Mouse (Mus musculus): ENCODE measurements around the gene Nsun4.

Gene Nsun4

GRCm38 (mm10) chr4:116049211-116049610 is 4.5 kb downstream of the Nsun4 start:
- in situ Hi-C loops (cut with MboI; ENCODE audit: low pct_unique_long_range_greater_than_20kb in 1 of 2, low sequenced_read_pairs in 2 of 2, unreplicated experiment in 1 of 2), result no loop called here

DNA sequence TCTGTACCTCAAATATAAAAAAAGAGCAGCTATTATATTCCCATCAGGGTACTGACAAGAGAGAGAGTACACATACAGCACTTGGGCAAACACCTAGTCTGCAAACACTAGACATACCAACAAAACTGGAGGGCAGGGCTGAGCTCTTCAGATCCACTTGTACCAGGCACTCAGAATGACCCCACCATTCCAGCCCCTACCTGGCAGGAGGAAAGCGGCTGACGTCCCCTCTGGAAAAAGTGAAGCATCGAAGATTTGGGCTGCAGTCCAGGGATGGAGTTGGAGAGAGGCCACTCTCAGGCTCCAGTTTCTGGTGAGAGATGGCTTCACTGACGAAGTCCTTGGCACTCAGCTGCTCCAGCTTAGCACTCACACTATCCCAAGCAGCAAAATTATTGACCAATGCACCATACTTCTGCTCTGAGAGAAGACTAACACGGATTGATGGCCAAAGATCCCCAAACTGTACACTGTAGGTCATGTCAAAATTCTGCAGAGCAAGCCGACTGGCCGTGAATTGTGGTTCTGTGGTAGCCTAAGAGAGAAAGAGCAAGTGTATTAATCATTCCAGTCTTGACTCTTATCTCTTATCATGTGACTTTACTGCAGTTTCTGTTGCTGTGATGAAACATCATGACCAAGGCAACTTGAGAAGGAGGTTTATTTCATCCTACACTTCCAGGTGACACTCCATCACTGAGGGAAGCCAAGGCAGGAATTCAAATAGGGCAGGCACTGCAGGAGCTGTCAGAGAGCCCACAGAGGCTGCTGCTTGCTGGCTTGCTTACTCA is 5.4 kb downstream of the Nsun4 start:
- in situ Hi-C loops (cut with MboI; ENCODE audit: low pct_unique_long_range_greater_than_20kb in 1 of 2, low sequenced_read_pairs in 2 of 2, unreplicated experiment in 1 of 2), result no loop called here

- in situ Hi-C loops (cut with MboI; ENCODE audit: low pct_unique_long_range_greater_than_20kb in 1 of 2, low sequenced_read_pairs in 2 of 2, unreplicated experiment in 1 of 2), result no loop called here
Observed at GRCm38 (mm10) chr4:116047681-116048080, 6.0 kb downstream of the Nsun4 start.

DNA sequence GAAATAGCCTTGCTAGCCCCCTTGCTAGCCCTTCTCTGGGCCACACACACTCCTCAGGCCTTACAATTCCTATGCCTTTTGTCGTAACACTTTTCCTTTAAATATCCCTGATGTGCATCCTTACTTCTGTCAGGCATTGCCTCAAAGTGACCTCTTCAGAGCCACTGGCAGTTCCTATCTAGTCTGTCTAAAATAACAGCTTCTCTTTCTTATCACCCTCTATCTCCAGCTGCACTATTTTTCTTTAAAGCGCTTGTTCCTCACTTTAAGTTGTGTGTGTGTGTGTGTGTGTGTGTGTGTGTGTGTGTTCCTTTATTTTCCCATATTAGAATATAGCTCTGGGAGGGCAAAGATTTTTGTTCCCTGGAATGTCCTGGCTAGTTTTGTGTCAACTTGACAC is 7.1 kb downstream of the Nsun4 start:
- in situ Hi-C loops (cut with MboI; ENCODE audit: low pct_unique_long_range_greater_than_20kb in 1 of 2, low sequenced_read_pairs in 2 of 2, unreplicated experiment in 1 of 2), result no loop called here

DNA sequence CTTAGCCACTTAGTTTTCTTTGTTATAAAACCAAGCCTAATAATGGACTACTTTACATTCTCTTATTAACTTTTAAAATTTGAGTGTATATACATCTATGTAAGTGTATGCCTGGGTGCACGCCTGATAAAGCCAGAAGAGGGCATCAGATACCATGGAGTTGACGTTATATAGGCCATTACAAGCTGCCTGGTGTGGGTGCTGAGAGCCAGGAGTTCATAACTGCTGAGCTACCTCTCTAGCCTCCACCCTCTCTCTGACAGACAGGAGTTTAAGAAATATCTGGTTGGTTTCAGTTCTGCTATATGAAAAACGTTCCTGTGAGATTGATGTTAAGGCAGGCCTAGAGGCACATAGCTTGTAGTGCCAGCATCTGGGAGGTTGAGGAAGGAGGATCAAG is 11.5 kb downstream of the Nsun4 start:
- in situ Hi-C loops (cut with MboI; ENCODE audit: low pct_unique_long_range_greater_than_20kb in 1 of 2, low sequenced_read_pairs in 2 of 2, unreplicated experiment in 1 of 2), result no loop called here

- in situ Hi-C loops (cut with MboI; ENCODE audit: low pct_unique_long_range_greater_than_20kb in 1 of 2, low sequenced_read_pairs in 2 of 2, unreplicated experiment in 1 of 2), result no loop called here
Observed at GRCm38 (mm10) chr4:116040466-116040865, 13.2 kb downstream of the Nsun4 start.

- in situ Hi-C loops (cut with MboI; ENCODE audit: low pct_unique_long_range_greater_than_20kb in 1 of 2, low sequenced_read_pairs in 2 of 2, unreplicated experiment in 1 of 2), result no loop called here
Observed at GRCm38 (mm10) chr4:116033374-116033773, 20.3 kb downstream of the Nsun4 start.

DNA sequence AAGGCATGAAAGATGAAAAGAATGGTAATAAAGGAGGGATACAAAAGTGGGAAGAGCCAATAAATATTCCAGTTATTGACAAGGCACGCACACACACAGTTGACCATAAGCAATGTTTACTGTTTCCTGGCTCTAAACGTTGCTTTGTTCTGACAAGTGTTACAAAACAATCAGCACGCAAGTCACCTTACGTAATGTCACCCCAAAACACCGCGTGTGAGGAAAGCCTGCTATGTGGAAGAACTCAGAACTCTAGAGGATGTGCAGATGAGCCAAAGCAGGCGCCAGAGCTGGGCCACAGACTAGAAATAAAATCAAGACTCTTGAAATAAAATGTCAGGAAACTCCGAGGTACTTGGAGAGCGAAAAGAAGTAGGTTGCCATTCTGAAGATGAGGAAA is 20.8 kb downstream of the Nsun4 start:
- in situ Hi-C loops (cut with MboI; ENCODE audit: low pct_unique_long_range_greater_than_20kb in 1 of 2, low sequenced_read_pairs in 2 of 2, unreplicated experiment in 1 of 2), result no loop called here

DNA sequence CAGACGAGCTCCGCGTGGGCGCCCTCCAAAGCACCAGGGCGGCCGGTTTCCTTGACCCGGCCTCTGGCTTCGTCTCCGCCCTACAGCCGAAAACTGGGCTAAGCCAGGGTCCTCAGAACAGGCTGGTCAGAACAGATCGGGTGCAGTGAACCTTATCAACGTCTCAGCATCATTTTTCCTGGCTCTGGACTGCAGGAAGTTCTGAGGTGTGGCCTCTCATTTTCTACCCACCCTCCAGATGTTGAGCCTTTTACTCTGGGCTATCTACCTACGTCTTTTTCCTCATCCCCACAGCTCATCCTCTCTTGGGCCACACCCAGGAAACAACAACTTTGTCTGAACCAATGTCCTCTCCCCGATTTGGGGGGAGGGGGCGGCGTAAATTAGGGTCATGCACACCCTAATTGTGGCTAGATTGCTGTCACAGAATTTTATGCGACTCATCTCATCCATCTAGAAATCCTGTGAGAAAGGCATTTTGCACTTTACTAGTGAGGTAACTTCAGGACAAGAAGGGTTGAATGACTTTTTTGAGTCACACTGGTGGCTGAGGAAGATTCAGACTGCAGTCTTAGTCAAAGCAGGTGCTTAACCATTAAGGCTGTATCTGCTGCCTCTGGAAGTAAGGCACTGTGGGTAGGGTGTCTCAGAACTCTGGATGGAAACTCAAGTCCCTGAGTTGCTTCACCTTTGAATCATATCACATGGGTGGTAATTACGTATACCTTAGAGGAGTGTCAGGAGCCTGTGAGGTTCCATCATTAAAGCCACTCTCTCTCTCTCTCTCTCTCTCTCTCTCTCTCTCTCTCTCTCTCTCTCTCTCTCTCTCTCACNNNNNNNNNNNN is 35.6 kb downstream of the Nsun4 start, which contains the start of gene Faah:
Gene Faah, minus strand, starts transcription at position 25 of the 845 bp plus-strand sequence.
- in situ Hi-C loops (cut with MboI; ENCODE audit: low pct_unique_long_range_greater_than_20kb in 1 of 2, low sequenced_read_pairs in 2 of 2, unreplicated experiment in 1 of 2), result no loop called here

DNA sequence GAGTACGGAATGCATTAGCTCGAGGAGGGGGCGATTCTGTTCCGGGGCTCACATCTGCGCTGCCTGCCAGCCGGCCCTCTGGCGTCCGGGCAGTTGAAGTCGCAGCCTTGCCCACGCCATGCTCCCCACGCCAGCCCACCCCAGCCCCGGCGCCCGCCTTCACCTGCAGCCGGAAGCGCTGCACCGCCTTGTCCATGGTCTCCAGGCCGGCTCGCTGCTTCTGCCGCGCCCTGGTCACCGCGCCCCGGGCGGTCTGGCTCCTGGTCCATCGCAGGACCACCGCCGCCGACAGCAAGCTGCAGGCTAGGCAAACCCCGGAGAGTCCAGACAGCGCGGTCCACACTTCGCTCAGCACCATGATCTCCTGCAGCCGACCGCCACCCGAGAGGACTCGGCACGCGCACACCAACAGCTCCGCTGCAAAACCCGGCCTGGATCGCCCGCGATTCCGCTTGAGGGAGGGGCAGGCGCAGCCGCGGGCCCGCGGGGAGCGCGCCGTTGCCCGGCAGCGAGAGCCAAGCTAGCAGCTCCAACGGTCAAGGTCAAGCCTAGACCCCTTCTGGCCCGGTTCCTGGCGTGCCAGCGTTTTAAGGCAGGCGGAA is 36.3 kb downstream of the Nsun4 start:
- in situ Hi-C loops (cut with MboI; ENCODE audit: low pct_unique_long_range_greater_than_20kb in 1 of 2, low sequenced_read_pairs in 2 of 2, unreplicated experiment in 1 of 2), result no loop called here

DNA sequence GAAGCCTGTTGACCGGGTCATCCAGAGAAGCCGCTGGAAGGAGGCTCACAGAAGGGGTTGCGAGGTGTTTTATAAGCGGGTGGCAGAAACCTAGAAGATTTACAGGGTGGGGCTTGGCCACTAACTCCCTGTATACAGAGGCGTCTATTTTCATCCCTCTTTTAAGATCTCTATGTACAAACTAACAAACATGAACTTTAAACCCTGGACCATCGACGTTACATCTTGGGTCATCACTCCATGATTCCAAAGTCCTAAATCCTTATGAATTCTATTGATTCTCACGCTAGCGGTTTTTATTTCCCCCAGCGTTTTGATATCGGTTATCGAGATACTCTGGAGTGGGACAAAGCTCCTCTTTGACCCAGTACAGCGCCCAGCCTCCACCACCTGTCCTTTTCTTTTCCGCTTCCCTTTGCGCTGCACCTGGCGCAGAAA is 36.8 kb downstream of the Nsun4 start:
- in situ Hi-C loops (cut with MboI; ENCODE audit: low pct_unique_long_range_greater_than_20kb in 1 of 2, low sequenced_read_pairs in 2 of 2, unreplicated experiment in 1 of 2), result no loop called here

GRCm38 (mm10) chr4:116016396-116016795 is 37.3 kb downstream of the Nsun4 start:
- in situ Hi-C loops (cut with MboI; ENCODE audit: low pct_unique_long_range_greater_than_20kb in 1 of 2, low sequenced_read_pairs in 2 of 2, unreplicated experiment in 1 of 2), result no loop called here

GRCm38 (mm10) chr4:116015996-116016395 is 37.7 kb downstream of the Nsun4 start:
- in situ Hi-C loops (cut with MboI; ENCODE audit: low pct_unique_long_range_greater_than_20kb in 1 of 2, low sequenced_read_pairs in 2 of 2, unreplicated experiment in 1 of 2), result no loop called here

GRCm38 (mm10) chr4:116015502-116015901 is 38.2 kb downstream of the Nsun4 start:
- in situ Hi-C loops (cut with MboI; ENCODE audit: low pct_unique_long_range_greater_than_20kb in 1 of 2, low sequenced_read_pairs in 2 of 2, unreplicated experiment in 1 of 2), result no loop called here

DNA sequence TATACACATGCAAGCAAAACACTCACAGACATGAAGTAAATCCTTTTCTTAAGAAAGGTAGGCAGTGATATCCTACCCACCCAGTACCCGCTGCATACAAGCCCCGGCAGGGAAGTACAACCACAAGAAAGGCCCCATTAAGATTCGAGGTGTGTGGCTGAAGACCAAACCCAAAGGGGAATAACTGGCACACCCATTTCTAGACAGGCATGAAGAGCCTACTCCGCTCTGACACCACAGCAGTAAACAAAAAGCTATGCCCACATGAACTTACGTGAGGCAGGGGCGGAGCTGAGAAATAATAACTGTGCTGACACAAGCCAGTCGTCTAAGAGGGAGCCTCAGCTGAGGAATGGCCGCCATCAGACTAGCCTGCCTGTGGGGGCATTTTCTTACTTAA is 43.5 kb downstream of the Nsun4 start:
- in situ Hi-C loops (cut with MboI; ENCODE audit: low pct_unique_long_range_greater_than_20kb in 1 of 2, low sequenced_read_pairs in 2 of 2, unreplicated experiment in 1 of 2), result no loop called here

DNA sequence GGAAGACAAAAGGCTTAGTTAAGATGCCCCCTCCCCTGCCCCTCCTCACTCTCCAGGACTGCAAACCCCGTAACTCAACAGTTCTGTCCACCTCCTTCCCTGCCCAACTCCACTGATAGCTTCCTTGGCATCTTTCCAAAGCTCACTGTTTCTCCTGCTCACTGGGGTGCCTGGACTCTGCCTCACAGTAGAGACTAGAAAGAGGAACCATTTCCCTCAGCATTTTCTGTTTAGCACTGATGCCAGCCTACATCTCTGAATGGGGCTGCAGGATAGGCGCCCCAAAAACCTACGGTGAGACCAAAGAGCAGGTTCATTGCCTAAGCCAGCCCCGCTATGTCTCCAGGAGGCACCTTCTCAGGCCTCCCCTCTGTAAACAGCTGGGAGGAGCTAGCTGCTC is 52.5 kb downstream of the Nsun4 start:
- in situ Hi-C loops (cut with MboI; ENCODE audit: low pct_unique_long_range_greater_than_20kb in 1 of 2, low sequenced_read_pairs in 2 of 2, unreplicated experiment in 1 of 2), result no loop called here

DNA sequence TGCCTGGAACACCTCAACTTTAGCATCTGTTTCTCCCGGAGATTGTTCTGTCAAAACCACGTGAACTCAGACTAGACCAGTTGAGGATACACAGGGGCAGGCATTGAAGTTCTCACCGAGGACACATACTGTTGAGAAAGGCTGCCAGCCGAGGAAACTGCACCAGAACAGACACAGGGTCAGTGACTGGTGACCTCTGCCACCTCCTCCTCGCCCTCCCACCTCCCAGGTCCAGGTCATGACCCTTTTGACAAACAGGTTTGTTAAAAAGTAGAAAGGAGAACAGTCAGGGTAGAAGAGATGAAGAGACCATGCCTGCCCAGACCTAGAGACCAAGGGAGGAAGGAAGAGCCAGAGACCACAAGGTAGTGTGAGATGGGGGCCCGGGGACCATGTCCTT is 53.0 kb downstream of the Nsun4 start:
- in situ Hi-C loops (cut with MboI; ENCODE audit: low pct_unique_long_range_greater_than_20kb in 1 of 2, low sequenced_read_pairs in 2 of 2, unreplicated experiment in 1 of 2), result no loop called here

- in situ Hi-C loops (cut with MboI; ENCODE audit: low pct_unique_long_range_greater_than_20kb in 1 of 2, low sequenced_read_pairs in 2 of 2, unreplicated experiment in 1 of 2), result no loop called here
Observed at GRCm38 (mm10) chr4:115996729-115997128, 56.9 kb downstream of the Nsun4 start.

GRCm38 (mm10) chr4:115995376-115995730 is 58.3 kb downstream of the Nsun4 start:
- in situ Hi-C loops (cut with MboI; ENCODE audit: low pct_unique_long_range_greater_than_20kb in 1 of 2, low sequenced_read_pairs in 2 of 2, unreplicated experiment in 1 of 2), result no loop called here

Measured in mouse embryonic stem cell (cell line).